Mouse (Mus musculus): ENCODE data around the gene Cenpi. TPM values are rescaled to one million over a fixed set of nuclear protein-coding genes. Genes with fewer than 3 reads are reported as not detected.

Cenpi gene
- polyA plus RNA-seq (2021), result 19.4 TPM

- in situ Hi-C loops (cut with MboI; ENCODE audit: low pct_unique_long_range_greater_than_20kb), result no loop called here
- DNase-seq (ENCODE audit: low read depth, low spot score) (no peak), ATAC-seq (peak; percentile 97)
- no peak for TF ChIP-seq CTCF (IDR thresholded peaks at IDR 0.05)
- peaks cover 3% of the 10 kb centered on the region for H3K27me3 ChIP-seq
- POLR2A ChIA-PET, result no interaction called here
- CTCF ChIA-PET, result interaction anchor here (1.3 kb wide), 1 partner anchor 26 kb away, joined by 3 read pairs; no protein-coding TSS in a partner anchor
Observed at GRCm38 (mm10) chrX:134307534-134308274, at the start of gene Cenpi. Cenpi (plus strand) TSS chrX:134308084.

- in situ Hi-C loops (cut with MboI; ENCODE audit: low pct_unique_long_range_greater_than_20kb), result no loop called here
- CTCF ChIA-PET, result interaction anchor here (1.3 kb wide), 1 partner anchor 55 kb away, joined by 3 read pairs; no protein-coding TSS in a partner anchor
- H3K27me3 ChIP-seq, result no peaks in the 10 kb centered on the region
- POLR2A ChIA-PET, result interaction anchor here (1.1 kb wide), 1 partner anchor 16 kb away, joined by 4 read pairs; the partner anchor contains the start of gene Trmt2b
- no peak for TF ChIP-seq CTCF (IDR thresholded peaks at IDR 0.05)
- DNase-seq (ENCODE audit: low read depth, low spot score) (no peak), ATAC-seq (no peak)
Observed at GRCm38 (mm10) chrX:134261191-134261590, 46.7 kb upstream of the Cenpi start.

- POLR2A ChIA-PET, result interaction anchor here (1.1 kb wide), 1 partner anchor 15 kb away, joined by 4 read pairs; the partner anchor contains the start of gene Trmt2b
- in situ Hi-C loops (cut with MboI; ENCODE audit: low pct_unique_long_range_greater_than_20kb), result no loop called here
- DNase-seq (ENCODE audit: low read depth, low spot score) (no peak), ATAC-seq (no peak)
- CTCF ChIA-PET, result interaction anchor here (1.3 to 1.8 kb wide), 2 partner anchors 10 to 54 kb away, joined by 3 to 4 read pairs; no protein-coding TSS in a partner anchor
- H3K27me3 ChIP-seq, result peaks cover 2% of the 10 kb centered on the region
- TF ChIP-seq CTCF (IDR thresholded peaks at IDR 0.05), result no peak
Observed at GRCm38 (mm10) chrX:134262129-134262528, 45.8 kb upstream of the Cenpi start.

- no peaks in the 10 kb centered on the region for H3K27me3 ChIP-seq
- TF ChIP-seq CTCF (IDR thresholded peaks at IDR 0.05), result no peak
- in situ Hi-C loops (cut with MboI; ENCODE audit: low pct_unique_long_range_greater_than_20kb), result loop anchor here (5.0 kb wide), 1 partner anchor 37 kb away; no protein-coding TSS in a partner anchor
- no peak for DNase-seq (ENCODE audit: low read depth, low spot score)
- ChIA-PET CTCF (interaction anchor here (0.8 kb wide), 1 partner anchor 9 kb away, joined by 3 read pairs; no protein-coding TSS in a partner anchor), POLR2A (interaction anchor here (0.7 kb wide), 1 partner anchor 27 kb away, joined by 4 read pairs; no protein-coding TSS in a partner anchor)
- ATAC-seq, result no peak
Observed at GRCm38 (mm10) chrX:134275715-134276114, 32.2 kb upstream of the Cenpi start.

GRCm38 (mm10) chrX:134276275-134277160 lies 31.4 kb upstream of the Cenpi start, which contains the start of gene Trmt2b:
Trmt2b (minus strand) TSS chrX:134276984.
- TF ChIP-seq CTCF (IDR thresholded peaks at IDR 0.05), result no peak
- CTCF ChIA-PET, result interaction anchor here (1.2 kb wide), 1 partner anchor 13 kb away, joined by 3 read pairs; no protein-coding TSS in a partner anchor
- no peaks in the 10 kb centered on the region for H3K27me3 ChIP-seq
- DNase-seq (ENCODE audit: low read depth, low spot score) (no peak), ATAC-seq (peak; percentile 95)
- POLR2A ChIA-PET, result interaction anchor here (0.9 kb wide), 1 partner anchor 15 kb away, joined by 4 read pairs; no protein-coding TSS in a partner anchor
- in situ Hi-C loops (cut with MboI; ENCODE audit: low pct_unique_long_range_greater_than_20kb), result loop anchor here (5.0 kb wide), 1 partner anchor 36 kb away; no protein-coding TSS in a partner anchor

- no peak for ATAC-seq
- POLR2A ChIA-PET, result no interaction called here
- no peaks in the 10 kb centered on the region for H3K27me3 ChIP-seq
- no peak for TF ChIP-seq CTCF (IDR thresholded peaks at IDR 0.05)
- CTCF ChIA-PET, result no interaction called here
- in situ Hi-C loops (cut with MboI; ENCODE audit: low pct_unique_long_range_greater_than_20kb), result no loop called here
- no peak for DNase-seq (ENCODE audit: low read depth, low spot score)
Observed at GRCm38 (mm10) chrX:134280531-134280930, 27.4 kb upstream of the Cenpi start.

GRCm38 (mm10) chrX:134285102-134285501 lies 22.8 kb upstream of the Cenpi start:
- in situ Hi-C loops (cut with MboI; ENCODE audit: low pct_unique_long_range_greater_than_20kb), result no loop called here
- H3K27me3 ChIP-seq, result peaks cover 3% of the 10 kb centered on the region
- TF ChIP-seq CTCF (IDR thresholded peaks at IDR 0.05), result no peak
- POLR2A ChIA-PET, result no interaction called here
- ATAC-seq (no peak), DNase-seq (ENCODE audit: low read depth, low spot score) (no peak)
- CTCF ChIA-PET, result interaction anchor here (1.0 to 1.6 kb wide), 2 partner anchors 10 to 18 kb away, joined by 3 to 5 read pairs; no protein-coding TSS in a partner anchor

- DNase-seq (ENCODE audit: low read depth, low spot score), result no peak
- TF ChIP-seq CTCF (IDR thresholded peaks at IDR 0.05), result no peak
- CTCF ChIA-PET, result interaction anchor here (1.6 kb wide), 1 partner anchor 19 kb away, joined by 5 read pairs; no protein-coding TSS in a partner anchor
- no peak for ATAC-seq
- POLR2A ChIA-PET, result no interaction called here
- in situ Hi-C loops (cut with MboI; ENCODE audit: low pct_unique_long_range_greater_than_20kb), result no loop called here
- peaks cover 9% of the 10 kb centered on the region for H3K27me3 ChIP-seq
Observed at GRCm38 (mm10) chrX:134285791-134286190, 22.1 kb upstream of the Cenpi start.

- H3K27me3 ChIP-seq, result peaks cover 9% of the 10 kb centered on the region
- ChIA-PET POLR2A (no interaction called here), CTCF (interaction anchor here (1.1 kb wide), 1 partner anchor 14 kb away, joined by 3 read pairs; no protein-coding TSS in a partner anchor)
- no peak for TF ChIP-seq CTCF (IDR thresholded peaks at IDR 0.05)
- DNase-seq (ENCODE audit: low read depth, low spot score), result no peak
- in situ Hi-C loops (cut with MboI; ENCODE audit: low pct_unique_long_range_greater_than_20kb), result no loop called here
- ATAC-seq, result no peak
Observed at GRCm38 (mm10) chrX:134287305-134287704, 20.6 kb upstream of the Cenpi start.

GRCm38 (mm10) chrX:134296301-134296700 lies 11.6 kb upstream of the Cenpi start:
- TF ChIP-seq CTCF (IDR thresholded peaks at IDR 0.05), result no peak
- ChIA-PET POLR2A (no interaction called here), CTCF (no interaction called here)
- H3K27me3 ChIP-seq, result peaks cover 14% of the 10 kb centered on the region
- ATAC-seq (no peak), DNase-seq (ENCODE audit: low read depth, low spot score) (no peak)
- in situ Hi-C loops (cut with MboI; ENCODE audit: low pct_unique_long_range_greater_than_20kb), result no loop called here

Data from Patski (cell line).